Mouse (Mus musculus) liver, postnatal 0 days (tissue): ENCODE measurements around the gene Pick1. TPM values are rescaled to one million over a fixed set of nuclear protein-coding genes. Genes with fewer than 3 reads are reported as not detected.
"Not testable (repeated sequence)": the region's sequence is repeated elsewhere in the genome, so short reads cannot be mapped to it uniquely, and the experiment has no call there.

Experiments
- ATAC-seq: fragments of 200-750 bp; cut with Nextera tagmentation; 2 replicates; pipeline ENCODE4 v1.8.0; 2017; ENCODE audit warnings: mild to moderate bottlenecking, moderate library complexity
- DNase-seq: peaks from one replicate; pipeline ENCODE4 v3.0.0-alpha.2; 2016
- H3K27ac ChIP-seq: fragments of 300-500 bp; sonication (generic); 2 replicates; pipeline ENCODE4 v1.5.1; 2014; ENCODE audit warnings: antibody characterized with exemption, moderate library complexity, mild to moderate bottlenecking, low read depth
- H3K27me3 ChIP-seq: fragments of 300-500 bp; sonication (generic); 2 replicates; pipeline ENCODE4 v1.6.1; 2014; ENCODE audit warnings: low read length, control low read depth, mixed read lengths; ENCODE audit not compliant: insufficient read depth
- H3K36me3 ChIP-seq: fragments of 300-500 bp; sonication (generic); replicated peaks from 2 replicates; pipeline ENCODE4 v1.6.1; 2014; ENCODE audit warnings: mild to moderate bottlenecking, control low read depth, low read length, moderate library complexity, mixed read lengths; ENCODE audit not compliant: insufficient read depth
- H3K4me1 ChIP-seq: fragments of 300-500 bp; sonication (generic); 2 replicates; pipeline ENCODE4 v1.6.1; 2014; ENCODE audit warnings: antibody characterized with exemption, mild to moderate bottlenecking, control low read depth; ENCODE audit not compliant: insufficient read depth
- H3K4me2 ChIP-seq: fragments of 300-500 bp; sonication (generic); 2 replicates; pipeline ENCODE4 v1.6.1; 2014; ENCODE audit warnings: low read depth, mild to moderate bottlenecking, low read length, moderate library complexity, mixed read lengths
- H3K4me3 ChIP-seq: fragments of 300-500 bp; sonication (generic); 2 replicates; pipeline ENCODE4 v1.5.1; 2014; ENCODE audit warnings: low read depth, low read length
- H3K9ac ChIP-seq: fragments of 300-500 bp; sonication (generic); replicated peaks from 2 replicates; pipeline ENCODE4 v1.6.1; 2014; ENCODE audit warnings: mild to moderate bottlenecking, moderate library complexity
- H3K9me3 ChIP-seq: fragments of 300-500 bp; sonication (generic); 2 replicates; pipeline ENCODE4 v1.6.1; 2016; ENCODE audit warnings: mild to moderate bottlenecking, control low read depth, low read length, mixed read lengths
- CTCF ChIP-seq: sonication (generic); IDR thresholded peaks from 2 replicates; pipeline ENCODE4 v1.5.1; 2016; ENCODE audit warnings: antibody characterized with exemption, low read depth
- EP300 ChIP-seq: IDR thresholded peaks from 2 replicates; pipeline ENCODE4 v1.6.1; 2016; ENCODE audit warnings: antibody characterized with exemption, low read depth, mild to moderate bottlenecking
- WGBS: fragments of 180-500 bp; shearing (Covaris S2); extraction: QIAGEN DNeasy Blood & Tissue Kit; methylation state at CpG from one replicate; pipeline ENCODE4 v1.1.7; 2014; ENCODE audit not compliant: insufficient replicate concordance; 5-methylcytosine and 5-hydroxymethylcytosine counted together
- polyA plus RNA-seq: library from polyadenylated mRNA; unstranded; fragments of >200 nt; fragmentation: Nextera tagmentation; extraction: Ambion mirVana; gene quantifications from 2 replicates; pipeline ENCODE4 v1.2.1, GENCODE M21; 2015

Gene Pick1
- polyA plus RNA-seq, 1 experiment from 2014 or later = 12.2 TPM

GRCm38 (mm10) chr15:79219572-79219971 lies 9.4 kb upstream of the Pick1 start:
- Histone ChIP-seq H3K4me1 (peaks cover 4% of the 10 kb centered on the region; the same call in 1 of the 2 replicates), H3K27me3 (no peaks in the 10 kb centered on the region), H3K36me3 (no peaks in the 10 kb centered on the region), H3K27ac (no peak overlapping the region), H3K4me2 (no peak overlapping the region), H3K9me3 (no peaks in the 10 kb centered on the region), H3K4me3 (no peak overlapping the region), H3K9ac (no peak overlapping the region)
- 0% methylated on average over 1 of the region's 1 CpGs for WGBS
- TF ChIP-seq CTCF = no peak
- no peak for TF ChIP-seq EP300
- DNase-seq = no peak
- ATAC-seq = no peak

GRCm38 (mm10) chr15:79223641-79224040 lies 5.3 kb upstream of the Pick1 start:
- ATAC-seq (no peak), DNase-seq (no peak)
- no peak overlapping the region for H3K4me3 ChIP-seq
- no peak overlapping the region for H3K9ac ChIP-seq
- peaks cover 4% of the 10 kb centered on the region; the same call in 1 of the 2 replicates for H3K4me1 ChIP-seq
- 23% methylated on average over 5 of the region's 5 CpGs for WGBS
- H3K9me3 ChIP-seq = no peaks in the 10 kb centered on the region
- H3K27me3 ChIP-seq = no peaks in the 10 kb centered on the region
- no peaks in the 10 kb centered on the region for H3K36me3 ChIP-seq
- H3K4me2 ChIP-seq = no peak overlapping the region
- H3K27ac ChIP-seq = no peak overlapping the region
- TF ChIP-seq CTCF (no peak), EP300 (no peak)

- Histone ChIP-seq H3K4me3 (no peak overlapping the region), H3K4me1 (peaks cover 8% of the 10 kb centered on the region), H3K36me3 (no peaks in the 10 kb centered on the region), H3K27me3 (no peaks in the 10 kb centered on the region), H3K9ac (no peak overlapping the region), H3K27ac (no peak overlapping the region), H3K4me2 (no peak overlapping the region), H3K9me3 (no peaks in the 10 kb centered on the region)
- peak; percentile 98 for TF ChIP-seq CTCF
- no peak for TF ChIP-seq EP300
- DNase-seq = peak; percentile 86
- WGBS = 10% methylated on average over 5 of the region's 5 CpGs
- peak; percentile 58 for ATAC-seq
These were observed 4.3 kb upstream of the Pick1 start for GRCm38 (mm10) chr15:79224685-79225084.

GRCm38 (mm10) chr15:79225780-79226179 lies 3.2 kb upstream of the Pick1 start:
- H3K27ac ChIP-seq, H3K9me3 ChIP-seq, H3K4me3 ChIP-seq, H3K4me2 ChIP-seq, DNase-seq, H3K27me3 ChIP-seq, H3K9ac ChIP-seq, H3K36me3 ChIP-seq, ATAC-seq: not testable (repeated sequence)
- WGBS = 55% methylated on average over 2 of the region's 2 CpGs
- peaks cover 13% of the 10 kb centered on the region for H3K4me1 ChIP-seq
- TF ChIP-seq CTCF = peak; percentile 27; the same call in 1 of the 2 replicates

GRCm38 (mm10) chr15:79235268-79235667 lies 6.3 kb downstream of the Pick1 start:
- Histone ChIP-seq H3K4me1 (0 out of 2 replicates have a peak, but pooled peaks cover 2% of the 10 kb centered on the region), H3K36me3 (peaks cover 23% of the 10 kb centered on the region), H3K27ac (peak overlapping the region; percentile 64; the same call in 1 of the 2 replicates), H3K27me3 (no peaks in the 10 kb centered on the region), H3K9me3 (no peaks in the 10 kb centered on the region), H3K9ac (no peak overlapping the region), H3K4me3 (no peak overlapping the region), H3K4me2 (no peak overlapping the region)
- ATAC-seq (peak; percentile 69), DNase-seq (no peak)
- WGBS = 74% methylated on average over 9 of the region's 9 CpGs
- TF ChIP-seq EP300 (no peak), CTCF (no peak)

GRCm38 (mm10) chr15:79238036-79238435 lies 9.1 kb downstream of the Pick1 start:
- Histone ChIP-seq H3K9me3 (no peaks in the 10 kb centered on the region), H3K27ac (no peak overlapping the region), H3K36me3 (peaks cover 36% of the 10 kb centered on the region), H3K4me1 (0 out of 2 replicates have a peak, but pooled peaks cover 2% of the 10 kb centered on the region), H3K4me2 (no peak overlapping the region), H3K4me3 (no peak overlapping the region), H3K27me3 (no peaks in the 10 kb centered on the region), H3K9ac (no peak overlapping the region)
- ATAC-seq = no peak
- 86% methylated on average over 6 of the region's 6 CpGs for WGBS
- no peak for DNase-seq
- TF ChIP-seq EP300 (no peak), CTCF (no peak)
